Mouse (Mus musculus): ENCODE data around the gene Slc6a2.

Gene Slc6a2

GRCm38 (mm10) chr8:92959779-92960178 is at the start of gene Slc6a2:
Gene Slc6a2 (plus strand): TSS chr8:92960079.
- in situ Hi-C loops (cut with MboI; ENCODE audit: low pct_unique_long_range_greater_than_20kb in 1 of 2, low sequenced_read_pairs in 2 of 2, unreplicated experiment in 1 of 2): no loop called here

DNA sequence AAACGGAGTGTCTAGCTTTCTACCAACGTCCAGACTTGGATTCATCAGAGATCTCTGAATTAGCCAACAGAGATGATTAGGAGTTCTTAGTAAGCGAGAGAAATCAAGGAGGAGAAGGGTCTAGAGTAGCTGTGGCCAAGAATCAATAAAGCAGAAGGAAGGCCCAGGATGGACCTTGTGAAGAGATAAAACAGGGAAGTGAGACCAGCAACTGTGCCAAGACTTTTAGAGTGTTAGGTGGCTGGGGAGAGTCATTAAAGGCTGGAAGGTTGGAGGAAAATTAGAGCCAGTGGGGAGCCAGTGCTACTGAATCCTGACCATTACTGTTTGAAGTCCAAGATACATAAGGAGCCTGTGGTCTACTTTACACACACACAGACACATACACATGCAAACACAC is 48.4 kb upstream of the Slc6a2 start:
- in situ Hi-C loops (cut with MboI; ENCODE audit: low pct_unique_long_range_greater_than_20kb in 1 of 2, low sequenced_read_pairs in 2 of 2, unreplicated experiment in 1 of 2): no loop called here

DNA sequence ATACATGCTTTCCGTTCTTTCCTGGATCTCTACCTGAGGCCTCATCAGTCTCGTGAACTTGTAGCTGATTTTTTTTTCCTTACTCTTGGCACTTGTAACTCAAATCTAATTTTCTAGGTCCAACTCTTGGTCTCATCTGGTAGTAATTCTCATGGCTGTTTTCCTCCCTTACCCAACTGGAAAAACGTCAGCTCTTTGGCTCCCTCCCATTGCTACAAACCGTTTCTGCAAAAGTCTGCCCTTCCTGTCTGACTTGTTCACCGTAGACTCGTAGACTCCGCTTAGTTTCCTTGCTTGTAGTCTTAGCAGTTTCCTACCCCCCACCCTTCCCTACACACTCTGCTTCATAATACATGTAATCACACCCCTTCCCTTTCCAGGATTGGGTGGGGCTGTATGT is 46.5 kb upstream of the Slc6a2 start:
- in situ Hi-C loops (cut with MboI; ENCODE audit: low pct_unique_long_range_greater_than_20kb in 1 of 2, low sequenced_read_pairs in 2 of 2, unreplicated experiment in 1 of 2): no loop called here

DNA sequence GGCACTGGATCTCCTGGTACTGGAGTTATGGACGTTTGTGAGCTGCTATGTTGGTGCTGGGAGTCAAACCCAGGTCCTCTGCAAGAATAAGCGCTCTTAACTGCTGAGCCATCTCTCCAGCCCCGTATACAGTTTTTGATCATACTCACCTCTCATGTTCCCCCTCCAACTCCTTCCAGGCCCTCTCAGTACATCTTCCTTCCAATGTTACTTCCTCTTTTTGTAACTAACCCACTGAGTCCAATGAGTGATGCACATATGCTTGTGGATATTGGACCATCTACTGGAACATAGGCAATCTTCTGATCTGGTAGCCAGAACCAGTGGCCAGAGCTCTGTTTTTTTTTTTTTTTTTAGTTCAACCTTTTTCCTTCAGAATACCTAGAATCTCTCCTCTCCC is 43.8 kb upstream of the Slc6a2 start:
- in situ Hi-C loops (cut with MboI; ENCODE audit: low pct_unique_long_range_greater_than_20kb in 1 of 2, low sequenced_read_pairs in 2 of 2, unreplicated experiment in 1 of 2): no loop called here

DNA sequence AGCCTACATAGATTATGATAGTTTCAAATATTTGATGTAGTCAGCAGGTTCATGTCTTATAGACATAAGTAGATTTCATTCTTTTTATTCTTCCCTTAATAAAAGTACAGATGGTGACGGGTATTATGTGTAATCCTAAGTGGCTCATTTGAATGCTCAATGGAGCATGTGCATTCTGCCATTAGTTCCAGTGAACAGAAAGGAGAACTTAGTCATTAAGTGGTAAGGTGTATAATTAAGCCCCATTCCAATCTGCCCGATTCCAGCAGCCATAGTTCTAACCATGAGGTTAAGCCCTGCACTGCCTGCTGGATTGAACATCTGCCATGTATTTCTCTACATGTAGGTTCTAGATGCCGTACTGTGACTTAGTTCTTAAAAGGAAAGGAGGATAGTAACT is 38.1 kb upstream of the Slc6a2 start:
- in situ Hi-C loops (cut with MboI; ENCODE audit: low pct_unique_long_range_greater_than_20kb in 1 of 2, low sequenced_read_pairs in 2 of 2, unreplicated experiment in 1 of 2): no loop called here

DNA sequence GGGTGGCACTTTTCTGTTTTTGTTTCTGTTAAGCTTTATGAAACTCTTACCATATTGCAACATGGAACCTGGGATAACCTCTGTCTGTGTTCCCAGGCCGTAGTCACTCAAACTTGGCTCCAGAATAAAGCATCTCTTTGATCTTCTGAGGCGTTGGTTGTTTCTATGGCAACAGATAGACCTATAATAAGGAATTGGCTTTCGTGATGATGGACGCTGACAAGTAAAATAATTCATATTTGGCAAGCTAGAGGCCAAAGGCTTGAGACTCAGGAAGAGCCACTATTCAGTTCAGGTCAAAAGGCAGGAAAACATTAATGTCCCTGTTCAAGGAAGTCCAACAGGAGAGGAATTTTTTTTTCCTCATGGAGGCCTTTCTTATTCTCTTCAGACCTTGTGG is 30.9 kb upstream of the Slc6a2 start:
- in situ Hi-C loops (cut with MboI; ENCODE audit: low pct_unique_long_range_greater_than_20kb in 1 of 2, low sequenced_read_pairs in 2 of 2, unreplicated experiment in 1 of 2): no loop called here

DNA sequence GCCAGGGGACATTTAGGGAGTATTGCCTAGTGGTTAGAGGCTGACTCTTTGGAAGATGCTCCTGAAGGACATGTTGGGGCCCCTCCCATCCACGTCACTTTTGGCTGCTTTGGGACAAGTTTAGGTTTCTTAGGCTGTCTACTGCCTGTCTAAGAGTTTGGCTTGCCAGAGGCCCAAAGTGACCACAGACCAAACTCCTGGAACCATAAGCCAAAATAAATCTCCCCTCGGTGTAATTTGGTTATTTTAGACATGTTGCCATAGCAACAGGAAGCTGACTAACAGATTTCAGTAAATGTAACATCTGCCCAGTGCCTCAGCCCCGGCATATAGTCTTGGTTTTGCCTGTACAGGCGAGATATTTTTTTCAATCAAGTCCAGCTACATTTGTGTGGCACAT is 21.8 kb upstream of the Slc6a2 start:
- in situ Hi-C loops (cut with MboI; ENCODE audit: low pct_unique_long_range_greater_than_20kb in 1 of 2, low sequenced_read_pairs in 2 of 2, unreplicated experiment in 1 of 2): no loop called here

DNA sequence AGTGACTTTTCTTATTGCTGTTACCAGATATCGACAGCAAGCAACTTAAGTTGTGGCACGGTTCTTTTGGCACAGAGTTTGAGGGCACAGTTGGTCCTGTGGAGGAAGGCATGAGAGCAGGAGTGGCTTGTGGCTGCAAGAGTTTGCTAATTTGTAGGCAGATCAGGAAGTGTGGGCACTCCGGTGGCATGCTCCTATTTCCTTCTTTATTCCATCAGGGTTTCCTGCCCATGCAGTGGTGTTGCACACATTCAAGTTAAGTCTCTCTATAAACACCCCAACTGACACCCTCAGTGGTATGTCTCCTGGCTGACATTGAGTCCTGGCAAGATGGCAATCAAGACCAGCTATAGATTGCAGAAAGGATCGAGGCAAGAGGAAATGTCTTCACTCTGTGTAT is 10.8 kb upstream of the Slc6a2 start:
- in situ Hi-C loops (cut with MboI; ENCODE audit: low pct_unique_long_range_greater_than_20kb in 1 of 2, low sequenced_read_pairs in 2 of 2, unreplicated experiment in 1 of 2): no loop called here

- in situ Hi-C loops (cut with MboI; ENCODE audit: low pct_unique_long_range_greater_than_20kb in 1 of 2, low sequenced_read_pairs in 2 of 2, unreplicated experiment in 1 of 2): no loop called here
Measured at GRCm38 (mm10) chr8:92950639-92951371, 9.1 kb upstream of the Slc6a2 start.

- in situ Hi-C loops (cut with MboI; ENCODE audit: low pct_unique_long_range_greater_than_20kb in 1 of 2, low sequenced_read_pairs in 2 of 2, unreplicated experiment in 1 of 2): no loop called here
Measured at GRCm38 (mm10) chr8:92954044-92954443, 5.8 kb upstream of the Slc6a2 start.

DNA sequence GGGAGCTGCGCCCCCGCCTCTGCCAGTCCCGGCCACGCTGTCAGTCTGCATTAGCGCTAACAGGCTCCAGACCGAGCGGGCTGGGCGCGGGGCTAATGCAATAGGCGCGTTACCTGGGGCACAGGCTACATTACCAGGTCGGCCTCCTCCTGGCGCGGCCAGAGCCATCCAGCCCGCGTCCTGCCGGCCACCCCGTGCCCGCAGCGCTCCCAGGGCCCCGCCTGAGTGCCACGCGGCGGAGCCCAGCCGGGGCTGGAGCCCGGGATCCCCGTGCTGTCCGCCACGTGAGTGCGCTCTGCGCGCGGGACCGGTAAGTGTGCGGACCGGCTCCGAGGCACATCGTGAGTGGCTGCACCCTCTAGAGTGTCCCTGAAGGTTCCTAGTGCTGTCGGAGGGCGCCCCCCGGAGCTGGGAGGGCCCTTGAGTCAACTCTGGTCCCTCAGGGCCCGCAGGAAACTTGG is 602 bp downstream of the Slc6a2 start:
- in situ Hi-C loops (cut with MboI; ENCODE audit: low pct_unique_long_range_greater_than_20kb in 1 of 2, low sequenced_read_pairs in 2 of 2, unreplicated experiment in 1 of 2): no loop called here

GRCm38 (mm10) chr8:92961088-92961487 is 1.2 kb downstream of the Slc6a2 start:
- in situ Hi-C loops (cut with MboI; ENCODE audit: low pct_unique_long_range_greater_than_20kb in 1 of 2, low sequenced_read_pairs in 2 of 2, unreplicated experiment in 1 of 2): no loop called here

GRCm38 (mm10) chr8:92964556-92964955 is 4.7 kb downstream of the Slc6a2 start:
- in situ Hi-C loops (cut with MboI; ENCODE audit: low pct_unique_long_range_greater_than_20kb in 1 of 2, low sequenced_read_pairs in 2 of 2, unreplicated experiment in 1 of 2): no loop called here

DNA sequence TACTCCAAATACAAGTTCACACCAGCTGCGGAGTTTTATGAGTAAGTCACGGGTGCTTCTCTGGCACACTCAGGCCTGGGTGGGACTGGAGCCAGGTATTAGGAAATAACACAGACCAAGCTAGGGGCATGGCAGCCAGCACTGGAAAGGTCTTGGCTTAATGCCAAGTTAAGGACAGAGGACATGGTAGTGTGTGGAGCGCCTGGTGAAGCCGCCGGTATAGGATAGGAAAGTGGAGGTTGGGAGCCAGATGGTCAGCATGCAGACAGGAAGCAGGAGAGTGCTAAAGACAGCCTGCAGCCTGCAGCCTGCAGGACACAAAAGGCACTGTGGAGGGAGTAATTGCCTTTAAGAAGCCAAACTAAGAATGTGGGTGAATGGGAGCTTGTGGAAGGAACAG is 13.1 kb downstream of the Slc6a2 start:
- in situ Hi-C loops (cut with MboI; ENCODE audit: low pct_unique_long_range_greater_than_20kb in 1 of 2, low sequenced_read_pairs in 2 of 2, unreplicated experiment in 1 of 2): no loop called here

GRCm38 (mm10) chr8:92976656-92977055 is 16.8 kb downstream of the Slc6a2 start:
- in situ Hi-C loops (cut with MboI; ENCODE audit: low pct_unique_long_range_greater_than_20kb in 1 of 2, low sequenced_read_pairs in 2 of 2, unreplicated experiment in 1 of 2): no loop called here

GRCm38 (mm10) chr8:92982491-92982890 is 22.6 kb downstream of the Slc6a2 start:
- in situ Hi-C loops (cut with MboI; ENCODE audit: low pct_unique_long_range_greater_than_20kb in 1 of 2, low sequenced_read_pairs in 2 of 2, unreplicated experiment in 1 of 2): no loop called here

GRCm38 (mm10) chr8:92984376-92984775 is 24.5 kb downstream of the Slc6a2 start:
- in situ Hi-C loops (cut with MboI; ENCODE audit: low pct_unique_long_range_greater_than_20kb in 1 of 2, low sequenced_read_pairs in 2 of 2, unreplicated experiment in 1 of 2): no loop called here

- in situ Hi-C loops (cut with MboI; ENCODE audit: low pct_unique_long_range_greater_than_20kb in 1 of 2, low sequenced_read_pairs in 2 of 2, unreplicated experiment in 1 of 2): loop anchor here (10.0 kb wide), 2 partner anchors 172 to 182 kb away; partner anchors contain the start of gene Mmp2 (in 1 of the 2)
Measured at GRCm38 (mm10) chr8:92996840-92997239, 37.0 kb downstream of the Slc6a2 start.

GRCm38 (mm10) chr8:92998600-92998999 is 38.7 kb downstream of the Slc6a2 start:
- in situ Hi-C loops (cut with MboI; ENCODE audit: low pct_unique_long_range_greater_than_20kb in 1 of 2, low sequenced_read_pairs in 2 of 2, unreplicated experiment in 1 of 2): loop anchor here (10.0 kb wide), 2 partner anchors 174 to 184 kb away; partner anchors contain the start of gene Mmp2 (in 1 of the 2)

- in situ Hi-C loops (cut with MboI; ENCODE audit: low pct_unique_long_range_greater_than_20kb in 1 of 2, low sequenced_read_pairs in 2 of 2, unreplicated experiment in 1 of 2): loop anchor here in 1 of 2 experiments (10.0 kb wide), 1 partner anchor 85 kb away; no protein-coding TSS in a partner anchor
Measured at GRCm38 (mm10) chr8:93010286-93010685, 50.4 kb downstream of the Slc6a2 start.

Measured in mouse embryonic stem cell (cell line).